Mouse (Mus musculus): ENCODE measurements around the gene Gria2. TPM values are rescaled to one million over a fixed set of nuclear protein-coding genes. Genes with fewer than 3 reads are reported as not detected.
A peak's percentile ranks its signal among the peaks of the same experiment; 100 is the strongest.

Gria2 gene
- polyA plus RNA-seq, 2 experiments, result 0.03 TPM; not detected in 1

GRCm38 (mm10) chr3:80803811-80804210 is 1.2 kb upstream of the Gria2 start:
- TF ChIP-seq EP300 (IDR thresholded peaks at IDR 0.05; ENCODE audit: low read depth), result no peak
- TF ChIP-seq CTCF (IDR thresholded peaks at IDR 0.05; ENCODE audit: low read depth), result no peak
- H3K4me3 ChIP-seq (ENCODE audit: insufficient read depth in 1 of 2, low read depth in 2 of 2, low read length in 2 of 2), result no peak overlapping the region
- H3K27me3 ChIP-seq (ENCODE audit: control insufficient read depth, insufficient read depth, low read length), result peaks cover 10% of the 10 kb centered on the region
- no peak overlapping the region for H3K27ac ChIP-seq
- DNase-seq (ENCODE audit: low read depth in 3 of 3, low spot score in 3 of 3) (no peak), ATAC-seq (ENCODE audit: insufficient read depth) (no peak)
- H3K36me3 ChIP-seq (replicated peaks; ENCODE audit: control insufficient read depth, insufficient read depth, low read depth), result no peaks in the 10 kb centered on the region
- no peaks in the 10 kb centered on the region for H3K4me1 ChIP-seq (replicated peaks; ENCODE audit: control insufficient read depth in 2 of 2, insufficient read depth in 2 of 2, low read length in 1 of 2)
- no peak overlapping the region for H3K9ac ChIP-seq (replicated peaks)
- no peak overlapping the region for H3K4me2 ChIP-seq (ENCODE audit: low read depth)
- no peaks in the 10 kb centered on the region for H3K9me3 ChIP-seq (ENCODE audit: control insufficient read depth, low read length)
- 50% methylated on average over 1 of the region's 1 CpGs for WGBS (ENCODE audit: insufficient replicate concordance)

GRCm38 (mm10) chr3:80803211-80803610 is 576 bp upstream of the Gria2 start:
- Histone ChIP-seq H3K27ac (no peak overlapping the region), H3K9me3 (ENCODE audit: control insufficient read depth, low read length) (no peaks in the 10 kb centered on the region), H3K4me2 (ENCODE audit: low read depth) (no peak overlapping the region), H3K27me3 (ENCODE audit: control insufficient read depth, insufficient read depth, low read length) (peaks cover 10% of the 10 kb centered on the region), H3K9ac (replicated peaks) (no peak overlapping the region), H3K4me1 (replicated peaks; ENCODE audit: control insufficient read depth in 2 of 2, insufficient read depth in 2 of 2, low read length in 1 of 2) (no peaks in the 10 kb centered on the region), H3K4me3 (ENCODE audit: insufficient read depth in 1 of 2, low read depth in 2 of 2, low read length in 2 of 2) (no peak overlapping the region), H3K36me3 (replicated peaks; ENCODE audit: control insufficient read depth, insufficient read depth, low read depth) (no peaks in the 10 kb centered on the region)
- ATAC-seq (ENCODE audit: insufficient read depth) (no peak), DNase-seq (ENCODE audit: low read depth in 3 of 3, low spot score in 3 of 3) (no peak)
- TF ChIP-seq CTCF (IDR thresholded peaks at IDR 0.05; ENCODE audit: low read depth) (no peak), EP300 (IDR thresholded peaks at IDR 0.05; ENCODE audit: low read depth) (no peak)
- WGBS (ENCODE audit: insufficient replicate concordance), result 48% methylated on average over 8 of the region's 8 CpGs

GRCm38 (mm10) chr3:80801827-80802310 is 766 bp downstream of the Gria2 start:
- peaks cover 10% of the 10 kb centered on the region for H3K27me3 ChIP-seq (ENCODE audit: control insufficient read depth, insufficient read depth, low read length)
- H3K9ac ChIP-seq (replicated peaks), result no peak overlapping the region
- no peak overlapping the region for H3K4me2 ChIP-seq (ENCODE audit: low read depth)
- no peak overlapping the region for H3K4me3 ChIP-seq (ENCODE audit: insufficient read depth in 1 of 2, low read depth in 2 of 2, low read length in 2 of 2)
- TF ChIP-seq EP300 (IDR thresholded peaks at IDR 0.05; ENCODE audit: low read depth) (no peak), CTCF (IDR thresholded peaks at IDR 0.05; ENCODE audit: low read depth) (no peak)
- no peaks in the 10 kb centered on the region for H3K36me3 ChIP-seq (replicated peaks; ENCODE audit: control insufficient read depth, insufficient read depth, low read depth)
- H3K4me1 ChIP-seq (replicated peaks; ENCODE audit: control insufficient read depth in 2 of 2, insufficient read depth in 2 of 2, low read length in 1 of 2), result no peaks in the 10 kb centered on the region
- H3K27ac ChIP-seq, result no peak overlapping the region
- WGBS (ENCODE audit: insufficient replicate concordance), result 24% methylated on average over 6 of the region's 6 CpGs
- H3K9me3 ChIP-seq (ENCODE audit: control insufficient read depth, low read length), result no peaks in the 10 kb centered on the region
- ATAC-seq (ENCODE audit: insufficient read depth) (no peak), DNase-seq (ENCODE audit: low read depth in 3 of 3, low spot score in 3 of 3) (no peak)

- ATAC-seq (ENCODE audit: insufficient read depth) (no peak), DNase-seq (ENCODE audit: low read depth in 3 of 3, low spot score in 3 of 3) (no peak)
- TF ChIP-seq CTCF (IDR thresholded peaks at IDR 0.05; ENCODE audit: low read depth), result no peak
- no peak for TF ChIP-seq EP300 (IDR thresholded peaks at IDR 0.05; ENCODE audit: low read depth)
- H3K9me3 ChIP-seq (ENCODE audit: control insufficient read depth, low read length), result no peaks in the 10 kb centered on the region
- H3K4me1 ChIP-seq (replicated peaks; ENCODE audit: control insufficient read depth in 2 of 2, insufficient read depth in 2 of 2, low read length in 1 of 2), result no peaks in the 10 kb centered on the region
- H3K36me3 ChIP-seq (replicated peaks; ENCODE audit: control insufficient read depth, insufficient read depth, low read depth), result no peaks in the 10 kb centered on the region
- H3K27ac ChIP-seq, result no peak overlapping the region
- H3K4me2 ChIP-seq (ENCODE audit: low read depth), result no peak overlapping the region; the same call in 1 of the 2 replicates
- no peak overlapping the region for H3K4me3 ChIP-seq (ENCODE audit: insufficient read depth in 1 of 2, low read depth in 2 of 2, low read length in 2 of 2)
- 8% methylated on average over 33 of the region's 33 CpGs for WGBS (ENCODE audit: insufficient replicate concordance)
- H3K27me3 ChIP-seq (ENCODE audit: control insufficient read depth, insufficient read depth, low read length), result peaks cover 10% of the 10 kb centered on the region
- no peak overlapping the region for H3K9ac ChIP-seq (replicated peaks)
Observed at GRCm38 (mm10) chr3:80800995-80801826, 1.4 kb downstream of the Gria2 start.

GRCm38 (mm10) chr3:80800299-80800994 is 2.2 kb downstream of the Gria2 start:
- ATAC-seq (ENCODE audit: insufficient read depth) (no peak), DNase-seq (ENCODE audit: low read depth in 3 of 3, low spot score in 3 of 3) (no peak)
- Histone ChIP-seq H3K9ac (replicated peaks) (no peak overlapping the region), H3K4me2 (ENCODE audit: low read depth) (peak overlapping the region; percentile 11; the same call in 1 of the 2 replicates), H3K4me1 (replicated peaks; ENCODE audit: control insufficient read depth in 2 of 2, insufficient read depth in 2 of 2, low read length in 1 of 2) (no peaks in the 10 kb centered on the region), H3K27me3 (ENCODE audit: control insufficient read depth, insufficient read depth, low read length) (peaks cover 10% of the 10 kb centered on the region), H3K9me3 (ENCODE audit: control insufficient read depth, low read length) (no peaks in the 10 kb centered on the region), H3K4me3 (ENCODE audit: insufficient read depth in 1 of 2, low read depth in 2 of 2, low read length in 2 of 2) (no peak overlapping the region), H3K36me3 (replicated peaks; ENCODE audit: control insufficient read depth, insufficient read depth, low read depth) (no peaks in the 10 kb centered on the region), H3K27ac (no peak overlapping the region)
- 2% methylated on average over 29 of the region's 29 CpGs for WGBS (ENCODE audit: insufficient replicate concordance)
- TF ChIP-seq EP300 (IDR thresholded peaks at IDR 0.05; ENCODE audit: low read depth), result no peak
- no peak for TF ChIP-seq CTCF (IDR thresholded peaks at IDR 0.05; ENCODE audit: low read depth)
